Mouse (Mus musculus): Measurements from ENCODE around the gene Slc9a7.

The Slc9a7 gene

GRCm38 (mm10) chrX:20291282-20292039 is at the start of gene Slc9a7:
Gene Slc9a7 (minus strand): TSS chrX:20291807.
- DNase-seq, result peak; percentile 75 to 76

- peak; percentile 19 to 65 for DNase-seq
These were observed 44.1 kb upstream of the Slc9a7 start for GRCm38 (mm10) chrX:20335722-20336121.

DNA sequence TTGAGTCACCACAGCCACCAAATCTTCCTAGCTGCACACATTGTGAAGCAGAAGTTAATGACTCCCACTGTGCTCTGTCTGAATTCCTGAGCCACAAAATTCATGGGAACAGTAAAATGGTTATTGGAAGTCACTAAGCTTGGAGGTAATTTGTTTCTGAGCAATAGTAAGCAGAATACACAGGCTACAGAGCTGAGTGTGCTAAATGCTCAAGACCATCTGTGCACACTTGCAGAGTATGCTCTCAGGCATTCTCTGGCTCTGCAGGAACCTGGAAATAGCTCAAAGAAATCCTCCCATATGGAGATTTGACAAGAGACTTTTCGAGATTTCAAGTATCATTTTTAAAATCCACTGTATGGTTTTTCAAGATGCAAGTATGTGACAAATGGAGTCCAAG is 41.1 kb upstream of the Slc9a7 start:
- no peak for DNase-seq

DNA sequence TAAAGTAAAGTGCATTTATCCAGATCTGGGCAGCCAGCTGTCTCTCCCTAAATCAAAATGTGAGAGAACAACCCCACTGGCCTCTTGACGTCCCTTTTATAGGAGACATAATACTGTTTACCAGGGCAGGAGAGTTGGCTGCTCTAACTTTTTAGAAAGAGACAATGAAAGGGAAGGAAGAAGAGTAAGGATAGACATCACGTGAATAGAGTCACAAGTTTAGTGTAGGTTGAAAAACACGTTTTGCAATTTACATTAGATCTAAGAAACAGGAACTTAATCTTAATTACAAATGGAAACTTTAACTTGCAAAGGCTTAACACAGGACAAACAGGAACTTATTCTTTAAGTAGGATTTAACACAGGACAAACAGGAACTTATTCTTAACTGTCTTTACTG is 15.6 kb upstream of the Slc9a7 start:
- DNase-seq, result no peak

GRCm38 (mm10) chrX:20305941-20306340 is 14.3 kb upstream of the Slc9a7 start:
- DNase-seq, result no peak

- no peak for DNase-seq
These were observed 11.7 kb upstream of the Slc9a7 start for GRCm38 (mm10) chrX:20303280-20303679.

DNA sequence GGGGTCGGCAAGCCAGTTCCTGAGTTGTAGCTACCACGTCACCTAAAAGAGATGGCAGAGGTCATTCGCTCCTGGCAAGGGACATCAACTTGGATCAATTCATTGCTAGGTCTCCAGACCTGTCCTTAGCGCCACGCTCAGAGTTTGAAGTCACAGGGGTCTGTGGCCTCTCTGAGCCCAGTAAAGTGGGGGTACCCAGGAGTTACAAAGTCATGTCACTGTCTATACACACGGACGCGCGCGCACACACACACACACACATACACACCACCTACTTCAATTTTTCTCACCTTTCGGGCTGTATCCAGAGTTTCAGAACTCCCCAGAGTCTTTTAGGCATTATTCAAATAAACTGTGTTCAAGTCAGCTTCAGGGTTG is 422 bp upstream of the Slc9a7 start:
- no peak for DNase-seq

DNA sequence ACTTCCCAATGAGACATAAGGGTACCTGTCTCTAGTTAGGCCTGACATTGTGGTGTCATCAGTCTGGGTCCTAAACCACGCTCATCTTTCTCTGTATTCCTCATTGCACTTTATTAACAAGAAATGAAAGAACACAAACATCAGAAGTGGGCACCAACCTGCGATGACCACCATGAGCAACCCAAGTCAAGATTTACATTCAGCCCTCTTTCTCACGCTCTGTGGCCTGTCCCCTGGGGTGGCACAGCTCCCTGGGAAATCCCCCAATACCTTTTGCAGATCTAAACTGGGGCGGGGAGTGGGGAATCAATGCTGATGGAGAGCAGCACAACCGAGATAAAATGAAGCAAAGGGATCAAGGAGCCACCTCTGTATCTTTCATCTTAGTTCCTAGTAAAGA is 892 bp downstream of the Slc9a7 start:
- peak in 1 of 2 experiments; percentile 21 for DNase-seq

- DNase-seq, result no peak
These were observed 2.9 kb downstream of the Slc9a7 start for GRCm38 (mm10) chrX:20288674-20289073.

GRCm38 (mm10) chrX:20286254-20286653 is 5.4 kb downstream of the Slc9a7 start:
- DNase-seq, result no peak

DNA sequence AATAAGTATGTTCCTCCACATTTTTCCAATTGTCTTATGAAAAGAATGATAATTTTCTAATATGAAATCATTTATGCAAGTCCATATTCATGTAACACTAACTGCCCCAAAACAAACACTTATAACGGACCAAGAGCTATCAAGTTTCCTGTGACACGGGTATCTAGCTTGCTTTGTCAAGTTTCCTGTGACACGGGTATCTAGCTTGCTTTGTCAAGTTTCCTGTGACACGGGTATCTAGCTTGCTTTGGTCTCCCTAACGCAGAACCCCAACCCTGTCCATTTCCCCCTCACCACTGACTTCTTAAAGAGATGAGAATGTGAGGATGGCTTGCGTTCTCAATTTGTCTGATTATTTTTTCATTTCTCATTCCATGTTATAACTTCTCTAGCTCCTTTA is 12.2 kb downstream of the Slc9a7 start:
- no peak for DNase-seq

DNA sequence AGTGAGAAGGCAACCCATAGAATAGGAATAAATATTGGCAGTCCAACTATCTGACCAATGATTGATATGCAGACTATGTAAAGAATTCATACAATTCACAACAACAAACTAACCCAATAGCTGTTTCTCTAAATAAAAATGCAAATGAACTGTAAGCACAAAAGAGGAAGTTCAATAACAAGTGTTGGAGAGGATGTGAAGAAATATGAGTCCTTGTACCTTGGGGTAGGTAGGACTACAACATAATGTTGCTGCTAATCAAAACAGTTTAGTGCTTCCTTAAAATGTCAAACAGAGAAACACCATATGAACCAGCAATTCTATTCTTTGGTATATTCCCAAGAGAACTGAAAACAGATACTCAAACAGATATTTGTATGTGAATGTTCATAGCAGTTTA is 17.8 kb downstream of the Slc9a7 start:
- no peak for DNase-seq

DNA sequence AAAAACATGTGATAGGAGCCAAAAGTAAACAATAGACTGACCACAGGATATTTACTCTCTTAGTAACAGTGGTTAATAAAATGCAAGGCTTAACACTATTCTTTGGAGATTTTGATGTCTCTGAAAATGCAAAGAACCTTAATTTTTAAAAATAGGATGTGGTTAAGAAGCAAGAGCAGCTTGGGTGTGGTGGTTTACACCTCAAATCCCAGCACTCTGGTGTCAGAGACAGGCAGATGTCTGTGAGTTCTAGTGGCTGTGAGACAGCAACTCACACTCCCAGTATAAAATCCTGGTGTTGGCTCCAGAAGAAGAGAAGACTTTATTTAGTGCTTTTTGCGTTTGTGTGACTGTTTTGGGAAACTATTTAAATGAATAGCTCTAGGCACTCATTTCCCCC is 19.6 kb downstream of the Slc9a7 start:
- DNase-seq, result no peak

DNA sequence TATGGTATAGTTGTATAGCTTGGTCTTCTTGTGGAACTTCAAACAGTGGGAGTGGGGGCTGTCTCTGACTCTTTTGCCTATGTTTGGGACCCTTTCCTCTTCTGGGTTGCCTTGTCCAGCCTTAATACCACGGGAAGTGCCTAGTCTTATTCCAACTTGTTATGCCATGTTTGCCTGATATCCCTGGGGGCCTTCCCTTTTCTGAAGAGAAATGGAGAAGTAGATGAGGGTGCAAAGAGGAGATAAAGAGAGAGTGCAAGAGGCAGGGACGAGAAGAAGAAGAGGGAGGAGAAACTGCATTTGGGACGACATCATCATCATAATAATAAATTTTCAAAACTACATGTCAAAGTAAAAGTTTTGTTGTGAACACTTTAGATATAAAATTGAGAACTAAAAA is 21.6 kb downstream of the Slc9a7 start:
- DNase-seq, result no peak

GRCm38 (mm10) chrX:20264370-20264769 is 27.2 kb downstream of the Slc9a7 start:
- no peak for DNase-seq

DNA sequence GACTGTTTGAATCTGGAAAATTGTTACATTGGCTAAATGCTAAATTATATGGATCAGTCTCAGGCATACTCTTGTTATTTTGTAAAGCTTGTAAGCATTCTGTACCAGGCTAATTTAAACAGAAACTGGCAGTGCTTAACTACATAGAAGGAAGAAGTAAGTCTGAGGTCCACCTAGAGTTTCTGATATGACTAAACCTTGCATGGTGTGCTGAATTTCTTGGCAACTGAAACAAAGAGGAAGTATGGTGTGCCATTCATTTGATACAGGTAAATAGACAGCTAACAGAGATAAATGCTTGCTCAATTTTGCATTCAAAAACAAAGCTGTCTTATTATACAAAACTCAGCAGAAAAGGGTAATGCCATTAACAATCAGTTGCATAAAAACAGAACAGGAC is 63.5 kb downstream of the Slc9a7 start:
- no peak for DNase-seq

- no peak for DNase-seq
These were observed 70.1 kb downstream of the Slc9a7 start for GRCm38 (mm10) chrX:20221486-20221885.

- DNase-seq, result peak in 1 of 2 experiments; percentile 9
These were observed 106.0 kb downstream of the Slc9a7 start for GRCm38 (mm10) chrX:20185616-20186015.

- no peak for DNase-seq
These were observed 114.8 kb downstream of the Slc9a7 start for GRCm38 (mm10) chrX:20176792-20177191.

- DNase-seq, result no peak
These were observed 123.2 kb downstream of the Slc9a7 start for GRCm38 (mm10) chrX:20168430-20168829.

GRCm38 (mm10) chrX:20164984-20165383 is 126.6 kb downstream of the Slc9a7 start:
- no peak for DNase-seq

- peak; percentile 7 to 11 for DNase-seq
These were observed 129.3 kb downstream of the Slc9a7 start for GRCm38 (mm10) chrX:20162322-20162711.

GRCm38 (mm10) chrX:20161687-20162321 is 129.8 kb downstream of the Slc9a7 start:
- no peak for DNase-seq

GRCm38 (mm10) chrX:20160301-20160700 is 131.3 kb downstream of the Slc9a7 start:
- DNase-seq, result no peak

GRCm38 (mm10) chrX:20157519-20157918 is 134.1 kb downstream of the Slc9a7 start:
- no peak for DNase-seq

Measured in spleen, adult 18-20 months (tissue).